Mouse (Mus musculus) cerebellum, adult 2 months (tissue): ENCODE results near the gene Ptov1. TPM values are rescaled to one million over a fixed set of nuclear protein-coding genes. Genes with fewer than 3 reads are reported as not detected.
A peak's percentile ranks its signal among the peaks of the same experiment; 100 is the strongest.

Source experiments
- DNase-seq, 2 experiments: peaks; one replicate each; pipeline ENCODE4 v3.0.0; 2021
- H3K27ac ChIP-seq: fragments of 200-500 bp; 2 replicates; pipeline ENCODE4 v1.5.1; 2012; ENCODE audit warnings: low read length, control low read depth, inconsistent platforms; ENCODE audit not compliant: insufficient read depth
- H3K27me3 ChIP-seq: fragments of 200-500 bp; 2 replicates; pipeline ENCODE4 v1.6.1; 2012; ENCODE audit warnings: inconsistent platforms, mild to moderate bottlenecking, low read length, moderate library complexity; ENCODE audit not compliant: control insufficient read depth, insufficient read depth
- H3K4me1 ChIP-seq: fragments of 200-500 bp; 2 replicates; pipeline ENCODE4 v1.6.1; 2011; ENCODE audit warnings: low read length; ENCODE audit not compliant: control insufficient read depth, insufficient read depth
- H3K4me3 ChIP-seq: fragments of 200-500 bp; replicated peaks from 2 replicates; pipeline ENCODE3; 2011; ENCODE audit warnings: mild to moderate bottlenecking, low read depth, low read length, control low read depth; ENCODE audit not compliant: insufficient read depth
- CTCF ChIP-seq: fragments of 200-500 bp; IDR thresholded peaks from 2 replicates; pipeline ENCODE4 v1.5.1; 2011; ENCODE audit warnings: low read depth, mild to moderate bottlenecking, control low read depth, low read length, moderate library complexity, borderline replicate concordance; ENCODE audit not compliant: insufficient read depth
- POLR2A ChIP-seq: fragments of 200-500 bp; IDR thresholded peaks from 2 replicates; pipeline ENCODE4 v1.6.1; 2011; ENCODE audit warnings: low read length, control low read depth, borderline replicate concordance; ENCODE audit not compliant: insufficient read depth
- WGBS: fragments of 180-500 bp; shearing (Covaris S2); methylation state at CpG from one replicate; pipeline ENCODE4 v1.1.7; 2018; 5-methylcytosine and 5-hydroxymethylcytosine counted together
- polyA plus RNA-seq: library from polyadenylated mRNA; depleted of rRNA; stranded (reverse); fragments of >200 nt; gene quantifications from 2 replicates; pipeline ENCODE4 v1.2.3, GENCODE M21; 2012

Ptov1 gene
- polyA plus RNA-seq, 1 experiment = 355 TPM

DNA sequence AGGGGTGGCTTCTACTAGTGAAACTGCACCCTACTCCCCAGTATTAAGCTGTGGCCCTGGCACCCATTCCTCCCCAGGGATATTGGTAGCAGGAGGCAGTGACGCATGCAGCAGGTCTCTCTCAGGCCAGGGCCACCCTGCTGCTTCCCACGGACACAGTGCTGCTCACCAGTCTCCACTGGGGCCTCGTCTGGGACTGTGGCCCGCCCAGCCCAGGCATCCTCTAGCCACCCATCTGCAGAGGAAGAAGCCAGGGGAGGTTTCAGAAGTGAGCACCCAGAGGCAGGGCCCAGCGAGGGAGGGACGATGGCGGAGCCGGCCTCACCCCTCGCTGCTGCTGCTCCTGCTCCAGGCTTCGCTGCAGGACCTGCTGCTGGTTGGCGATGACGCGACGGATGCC lies 6.4 kb downstream of the Ptov1 start:
- Histone ChIP-seq H3K27ac (no peak overlapping the region), H3K4me3 (no peak overlapping the region), H3K4me1 (peaks cover 48% of the 10 kb centered on the region), H3K27me3 (no peaks in the 10 kb centered on the region)
- WGBS = 72% methylated on average over 14 of the region's 14 CpGs
- DNase-seq = peak in 1 of 2 experiments; percentile 19
- no peak for TF ChIP-seq CTCF
- TF ChIP-seq POLR2A = no peak

DNA sequence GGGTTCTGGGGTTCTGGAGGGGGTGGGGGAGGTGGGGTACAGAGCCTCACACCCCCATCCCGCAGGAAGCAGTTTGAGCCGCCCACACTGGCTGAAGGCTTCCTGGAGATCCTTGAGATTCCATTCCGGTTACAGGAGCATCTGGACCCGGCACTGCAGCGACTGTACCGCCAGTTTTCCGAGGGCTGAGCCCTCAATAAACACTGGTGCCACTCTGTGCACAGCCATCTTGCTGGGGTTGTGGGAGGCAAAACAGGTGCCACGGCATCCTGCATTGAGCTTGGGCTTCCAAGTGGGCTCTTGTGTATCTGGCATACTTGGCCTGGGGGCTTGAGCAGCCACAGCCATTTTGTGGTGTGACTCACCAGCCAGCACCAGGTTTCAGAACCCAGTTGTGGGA lies 7.2 kb downstream of the Ptov1 start:
- TF ChIP-seq POLR2A = no peak
- no peak for TF ChIP-seq CTCF
- WGBS = 61% methylated on average over 8 of the region's 8 CpGs
- DNase-seq = no peak
- no peak overlapping the region for H3K4me3 ChIP-seq
- peaks cover 46% of the 10 kb centered on the region for H3K4me1 ChIP-seq
- no peak overlapping the region for H3K27ac ChIP-seq
- H3K27me3 ChIP-seq = no peaks in the 10 kb centered on the region

DNA sequence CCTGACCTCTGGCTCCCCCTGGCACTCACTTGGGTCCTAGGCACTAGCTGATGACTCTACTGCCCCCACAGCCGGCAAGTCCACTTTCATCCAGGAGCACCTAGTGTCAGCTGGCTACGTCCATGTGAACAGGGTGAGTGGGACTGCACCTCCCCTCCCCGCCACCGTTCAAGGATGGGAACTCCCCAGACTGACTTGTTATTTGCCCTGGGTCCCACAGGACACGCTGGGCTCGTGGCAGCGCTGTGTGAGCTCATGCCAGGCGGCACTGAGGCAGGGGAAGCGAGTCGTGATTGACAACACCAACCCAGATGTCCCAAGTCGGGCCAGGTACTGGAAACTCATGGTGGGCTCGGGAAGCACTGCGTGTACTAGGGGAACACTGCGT lies 8.2 kb downstream of the Ptov1 start:
- WGBS = 49% methylated on average over 14 of the region's 14 CpGs
- peak in 1 of 2 experiments; percentile 19 for DNase-seq
- H3K27me3 ChIP-seq = no peaks in the 10 kb centered on the region
- H3K4me1 ChIP-seq = peaks cover 37% of the 10 kb centered on the region
- no peak overlapping the region for H3K27ac ChIP-seq
- TF ChIP-seq POLR2A = no peak
- no peak for TF ChIP-seq CTCF
- H3K4me3 ChIP-seq = no peak overlapping the region

DNA sequence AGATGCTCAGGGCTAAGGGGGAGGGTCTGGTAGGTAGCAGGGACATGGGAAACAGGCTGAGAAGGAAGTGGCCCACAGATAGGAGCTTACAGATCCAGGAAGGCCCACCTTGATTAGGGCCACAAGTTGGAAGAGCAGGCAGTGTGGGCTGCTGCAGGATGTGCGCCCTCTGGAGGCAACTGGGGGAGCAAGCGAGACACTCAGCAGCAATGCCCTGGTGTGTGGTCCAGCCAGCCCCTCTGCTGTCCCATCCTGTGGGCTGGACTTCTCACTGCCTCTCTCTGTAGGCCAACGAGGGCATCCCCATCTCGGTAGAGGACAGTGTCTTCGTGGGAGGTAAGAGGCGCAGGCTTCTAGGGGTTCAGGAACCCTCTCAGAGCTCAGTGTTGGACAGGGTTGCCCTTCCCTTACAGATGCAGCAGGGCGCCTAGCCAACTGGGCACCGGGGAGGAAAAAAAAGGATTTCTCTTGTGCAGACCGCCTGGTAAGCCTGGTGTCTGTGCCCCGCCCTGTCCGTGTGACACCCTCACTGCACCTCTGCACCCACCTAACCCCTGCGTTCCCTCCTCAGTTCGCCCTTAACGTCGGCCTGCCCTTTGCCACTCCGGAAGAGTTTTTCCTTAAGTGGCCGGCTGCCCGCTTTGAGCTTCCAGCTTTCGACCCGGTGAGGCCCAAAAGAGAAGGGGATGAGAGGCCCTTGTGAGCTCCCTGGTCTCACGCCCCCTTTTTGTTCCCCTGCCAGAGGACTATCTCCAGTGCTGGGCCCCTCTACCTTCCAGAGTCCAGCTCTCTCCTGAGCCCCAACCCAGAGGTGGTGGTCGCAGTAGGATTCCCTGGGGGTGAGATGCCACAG lies 8.8 kb downstream of the Ptov1 start:
- Histone ChIP-seq H3K4me3 (no peak overlapping the region), H3K27ac (no peak overlapping the region), H3K4me1 (peaks cover 31% of the 10 kb centered on the region), H3K27me3 (no peaks in the 10 kb centered on the region)
- DNase-seq = peak; percentile 65 to 72
- TF ChIP-seq POLR2A (no peak), CTCF (peak; percentile 86)
- WGBS = 20% methylated on average over 22 of the region's 22 CpGs

DNA sequence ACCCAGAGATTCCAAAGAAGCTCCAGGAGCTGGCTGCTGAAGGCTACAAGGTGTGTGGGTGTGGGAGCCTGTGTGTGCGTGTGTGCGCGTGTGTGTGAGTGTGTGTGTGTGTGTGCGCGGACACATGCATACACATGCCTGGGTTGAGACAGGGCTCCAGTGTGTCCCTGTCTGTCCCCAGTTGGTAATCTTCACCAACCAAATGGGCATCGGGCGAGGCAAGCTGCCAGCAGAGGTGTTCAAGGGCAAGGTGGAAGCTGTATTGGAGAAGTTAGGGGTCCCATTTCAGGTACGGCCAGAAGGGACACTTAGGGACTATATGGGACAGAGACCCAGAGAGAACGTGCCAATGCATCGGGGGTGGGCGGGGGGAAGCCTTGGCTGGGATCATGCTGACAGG lies 9.7 kb downstream of the Ptov1 start:
- TF ChIP-seq CTCF = no peak
- no peak for TF ChIP-seq POLR2A
- H3K4me1 ChIP-seq = peaks cover 22% of the 10 kb centered on the region
- H3K27me3 ChIP-seq = no peaks in the 10 kb centered on the region
- H3K27ac ChIP-seq = no peak overlapping the region
- DNase-seq = peak in 1 of 2 experiments; percentile 22
- no peak overlapping the region for H3K4me3 ChIP-seq
- WGBS = 84% methylated on average over 11 of the region's 11 CpGs

DNA sequence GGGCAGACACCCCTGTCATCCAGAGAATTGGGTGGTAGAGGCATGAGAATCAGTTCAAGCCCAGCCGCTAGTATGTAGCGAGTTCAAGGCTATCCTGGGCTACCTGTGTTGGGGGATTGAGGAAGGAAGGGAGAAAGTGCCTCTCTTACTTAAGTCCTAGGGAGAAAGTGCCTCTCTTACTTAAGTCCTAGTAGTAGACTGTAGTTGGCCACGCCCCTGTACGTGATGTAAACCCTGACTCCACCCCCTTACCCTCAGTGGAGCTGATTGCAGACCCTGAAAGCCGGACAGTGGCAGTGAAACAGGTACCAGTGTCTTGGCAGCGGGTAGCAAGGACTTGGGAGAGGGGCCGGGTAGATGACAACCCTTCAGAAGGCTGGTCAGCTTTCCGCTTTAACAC lies 11.7 kb downstream of the Ptov1 start:
- TF ChIP-seq CTCF (no peak), POLR2A (no peak)
- H3K4me3 ChIP-seq = peak overlapping the region; percentile 33
- WGBS = 26% methylated on average over 8 of the region's 8 CpGs
- H3K4me1 ChIP-seq = peaks cover 12% of the 10 kb centered on the region
- H3K27ac ChIP-seq = no peak overlapping the region
- DNase-seq = peak in 1 of 2 experiments; percentile 40
- no peaks in the 10 kb centered on the region for H3K27me3 ChIP-seq

DNA sequence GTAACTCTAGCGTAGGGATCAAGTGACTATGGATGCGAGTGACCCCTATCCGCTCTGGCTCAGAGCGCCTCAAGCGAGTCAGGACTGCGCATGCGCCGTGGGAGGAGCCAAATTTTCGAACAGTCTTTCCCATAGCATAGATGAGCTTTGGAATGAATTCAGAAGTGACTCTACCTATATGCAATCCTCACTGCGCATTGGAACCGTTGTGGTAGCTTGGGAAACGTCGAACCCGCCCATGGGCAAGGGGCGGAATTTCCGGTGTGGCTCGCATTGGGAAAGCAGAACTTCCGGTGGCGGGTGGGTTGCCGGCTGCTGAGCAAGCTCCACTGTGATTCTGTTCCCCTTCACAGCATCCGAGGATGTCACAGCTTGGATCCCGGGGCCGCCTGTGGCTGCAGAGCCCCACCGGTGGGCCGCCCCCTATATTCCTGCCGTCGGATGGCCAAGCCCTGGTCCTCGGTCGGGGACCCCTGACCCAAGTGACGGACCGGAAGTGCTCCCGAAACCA lies 12.5 kb downstream of the Ptov1 start, which contains the start of gene Pnkp:
Pnkp (plus strand) TSS at position 98 of the 511 bp plus-strand sequence.
- DNase-seq = peak; percentile 86 to 88
- TF ChIP-seq POLR2A (peak; percentile 85; the same call in 1 of the 2 replicates), CTCF (no peak)
- Histone ChIP-seq H3K27ac (peak within 1 kb of the TSS; percentile 59), H3K27me3 (no peaks in the 10 kb centered on the region), H3K4me1 (peaks cover 14% of the 10 kb centered on the region), H3K4me3 (peak within 1 kb of the TSS; percentile 59)
- under 1% methylated on average over 32 of the region's 32 CpGs for WGBS
